Mouse (Mus musculus): ENCODE measurements around the gene Dmwd.

Gene Dmwd

DNA sequence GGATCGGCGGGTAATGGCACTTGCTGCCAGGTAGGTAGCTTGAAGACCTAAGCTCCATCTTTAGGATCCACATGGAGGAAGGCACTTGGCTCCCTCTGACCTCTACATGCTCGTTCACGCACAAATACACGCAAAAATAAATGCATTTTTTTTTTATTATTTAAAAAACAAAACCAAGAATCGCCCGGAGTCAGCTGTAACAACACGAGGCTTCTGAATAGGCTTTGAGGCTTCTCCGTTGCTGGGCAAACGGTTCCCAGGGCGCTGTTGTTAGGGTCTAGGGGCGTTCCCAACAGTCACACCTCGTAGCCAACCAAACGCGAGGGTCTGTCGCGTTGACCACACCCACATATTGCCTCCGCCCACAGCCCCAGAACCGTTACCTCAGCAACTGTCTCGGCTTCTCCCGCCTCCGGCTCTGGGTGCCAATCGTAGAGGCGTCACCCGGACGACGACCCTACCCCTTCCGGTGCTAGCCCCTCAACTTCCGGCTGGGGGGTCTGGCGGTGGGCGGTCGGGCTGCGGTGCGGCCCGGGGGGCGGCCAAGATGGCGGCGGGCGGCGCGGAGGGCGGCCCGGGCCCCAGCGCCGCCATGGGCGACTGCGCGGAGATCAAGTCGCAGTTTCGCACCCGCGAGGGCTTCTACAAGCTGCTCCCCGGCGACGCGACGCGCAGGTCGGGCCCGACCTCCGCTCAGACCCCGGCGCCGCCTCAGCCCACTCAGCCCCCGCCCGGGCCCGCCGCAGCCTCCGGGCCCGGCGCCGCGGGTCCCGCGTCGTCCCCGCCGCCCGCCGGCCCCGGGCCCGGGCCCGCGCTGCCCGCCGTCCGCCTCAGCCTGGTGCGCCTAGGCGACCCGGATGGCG, at the start of gene Dmwd:
Gene Dmwd, plus strand, starts transcription at position 505 of the 863 bp plus-strand sequence.
- in situ Hi-C loops (cut with MboI, MseI), result no loop called here

DNA sequence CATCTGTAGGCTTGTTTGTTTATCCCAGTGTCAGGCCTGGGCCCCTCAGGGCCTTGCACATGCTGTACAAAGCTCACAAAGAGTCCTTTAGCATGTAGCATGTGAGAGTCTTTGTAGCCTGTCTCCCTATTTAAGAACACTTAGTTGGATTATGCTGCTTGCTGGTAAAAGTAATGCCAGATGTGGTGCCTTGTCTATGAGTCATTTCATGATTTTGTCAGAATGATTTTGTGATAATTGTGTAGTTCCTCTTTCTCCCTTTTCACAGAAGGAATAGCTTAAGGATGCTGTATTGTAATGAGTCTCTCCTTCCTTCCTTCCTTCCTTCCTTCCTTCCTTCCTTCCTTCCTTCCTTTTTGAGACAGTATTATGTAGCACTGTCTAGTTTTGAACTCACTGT, 48.0 kb upstream of the Dmwd start:
- in situ Hi-C loops (cut with MboI, MseI), result no loop called here

- in situ Hi-C loops (cut with MboI, MseI), result no loop called here
These were observed 46.9 kb upstream of the Dmwd start for GRCm38 (mm10) chr7:19029084-19029653.

DNA sequence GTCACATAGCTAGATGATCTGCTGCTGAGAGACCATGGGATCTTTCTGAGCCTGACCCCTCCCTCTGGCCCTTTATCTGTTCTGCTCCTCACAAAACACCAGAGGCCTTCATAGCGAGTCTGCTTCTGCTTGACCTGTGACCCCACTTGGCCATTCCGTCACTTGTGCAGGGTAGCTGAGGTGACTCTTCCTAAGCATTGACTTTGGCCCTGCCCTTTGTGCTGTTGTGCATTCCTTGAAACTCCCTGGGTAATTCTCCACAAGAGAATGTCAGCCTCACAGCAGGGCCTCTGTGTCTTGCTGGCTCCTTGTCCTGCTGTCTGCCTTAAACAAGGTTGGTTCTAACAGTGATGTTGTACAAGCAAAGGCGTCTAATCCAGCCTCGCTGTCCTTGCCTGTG, 44.4 kb upstream of the Dmwd start:
- in situ Hi-C loops (cut with MboI, MseI), result no loop called here

GRCm38 (mm10) chr7:19044616-19045015, 31.4 kb upstream of the Dmwd start:
- in situ Hi-C loops (cut with MboI, MseI), result no loop called here

DNA sequence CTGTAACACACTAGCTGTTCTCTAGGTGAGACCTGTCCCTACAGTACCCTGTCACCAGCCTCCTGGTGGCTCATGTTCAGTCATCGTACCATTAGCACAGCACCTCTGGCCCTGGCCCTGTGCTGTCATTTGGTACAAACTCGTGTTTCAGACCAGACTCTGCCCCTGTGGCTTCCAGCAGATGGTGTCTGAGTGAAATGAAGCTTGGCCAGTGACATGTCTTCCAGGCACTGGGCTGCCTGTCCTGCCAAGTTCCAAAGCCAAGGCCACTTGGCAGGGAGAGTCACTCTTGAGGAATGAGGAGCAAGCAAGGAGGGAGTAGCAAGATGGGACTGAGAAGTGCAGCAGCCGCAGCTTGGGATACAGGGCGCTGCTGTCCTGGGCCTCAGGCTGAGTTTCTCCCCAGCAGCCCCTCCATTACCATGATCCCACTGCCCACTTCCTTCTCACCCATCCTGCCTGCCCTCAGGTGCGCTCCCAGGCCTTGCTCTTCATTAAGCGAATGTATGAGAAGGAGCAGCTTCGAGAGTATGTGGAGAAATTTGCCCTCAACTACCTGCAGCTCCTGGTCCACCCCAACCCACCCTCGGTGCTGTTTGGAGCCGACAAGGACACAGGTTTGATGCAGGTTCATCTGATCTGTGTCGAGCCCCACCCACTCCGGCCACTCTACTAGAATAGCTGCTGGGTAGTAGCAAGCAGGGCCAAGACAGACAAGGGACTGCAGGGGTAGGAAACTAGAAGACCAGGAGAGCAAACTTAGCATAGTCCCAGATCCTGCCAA, 29.5 kb upstream of the Dmwd start:
- in situ Hi-C loops (cut with MboI, MseI), result no loop called here

GRCm38 (mm10) chr7:19048006-19048527, 28.0 kb upstream of the Dmwd start:
- in situ Hi-C loops (cut with MboI, MseI), result no loop called here

GRCm38 (mm10) chr7:19049252-19049651, 26.8 kb upstream of the Dmwd start:
- in situ Hi-C loops (cut with MboI, MseI), result no loop called here

DNA sequence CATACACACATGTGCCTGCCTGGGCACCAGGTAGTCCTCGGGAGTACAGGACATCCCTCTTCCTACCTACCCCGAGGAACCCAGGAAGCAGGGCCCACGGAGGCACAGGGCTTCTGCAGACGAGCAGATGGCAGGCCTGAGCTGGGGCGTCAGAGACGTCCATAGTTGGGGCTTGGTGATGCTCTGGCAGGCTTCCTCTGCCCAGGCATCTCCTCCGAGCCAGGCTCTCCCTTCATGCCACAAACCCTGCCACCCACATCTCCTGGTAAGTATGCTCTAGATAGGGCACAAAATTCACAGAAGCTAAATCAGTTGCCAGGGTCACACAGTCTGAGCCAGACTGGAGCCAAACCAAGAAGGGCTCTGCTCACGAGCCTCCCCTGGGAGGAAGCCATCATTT, 25.9 kb upstream of the Dmwd start:
- in situ Hi-C loops (cut with MboI, MseI), result no loop called here

DNA sequence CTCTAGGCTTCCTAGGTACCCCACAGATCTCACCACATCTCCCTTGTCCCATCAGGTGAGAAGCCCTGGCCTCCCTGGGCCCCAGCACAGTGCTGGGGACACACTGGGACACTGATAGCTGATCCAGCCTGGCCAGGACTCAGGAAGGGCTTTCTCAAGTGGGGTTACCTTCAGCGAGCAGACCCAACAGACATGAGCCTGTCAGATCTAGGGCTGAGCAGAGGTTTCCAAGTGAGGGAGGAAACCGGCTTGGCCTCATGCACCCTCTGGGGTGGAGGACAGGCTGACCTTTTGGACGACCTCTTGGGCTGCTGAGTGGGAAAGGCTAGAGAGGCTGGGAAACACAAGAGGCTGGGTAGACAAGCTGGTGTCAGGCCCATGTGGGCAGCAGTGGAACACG, 24.9 kb upstream of the Dmwd start:
- in situ Hi-C loops (cut with MboI, MseI), result no loop called here

GRCm38 (mm10) chr7:19052345-19053135, 23.5 kb upstream of the Dmwd start:
- in situ Hi-C loops (cut with MboI, MseI), result no loop called here

DNA sequence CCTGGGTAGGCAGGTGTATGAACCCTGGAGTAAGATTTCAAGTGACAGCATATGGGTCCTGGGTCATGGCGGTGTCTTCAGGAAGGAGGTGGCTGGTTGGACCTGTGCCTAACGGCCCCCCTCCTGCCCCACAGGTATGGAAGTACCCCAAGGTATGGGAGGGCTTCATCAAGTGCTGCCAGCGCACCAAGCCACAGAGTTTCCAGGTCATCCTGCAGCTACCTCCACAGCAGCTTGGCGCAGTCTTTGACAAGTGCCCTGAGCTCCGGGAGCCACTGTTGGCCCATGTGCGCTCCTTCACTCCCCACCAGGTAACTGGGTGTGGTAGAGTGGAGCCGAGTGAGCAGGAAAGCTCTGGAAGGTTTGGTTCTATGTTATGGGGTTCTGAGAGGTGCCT, 22.9 kb upstream of the Dmwd start:
- in situ Hi-C loops (cut with MboI, MseI), result no loop called here

DNA sequence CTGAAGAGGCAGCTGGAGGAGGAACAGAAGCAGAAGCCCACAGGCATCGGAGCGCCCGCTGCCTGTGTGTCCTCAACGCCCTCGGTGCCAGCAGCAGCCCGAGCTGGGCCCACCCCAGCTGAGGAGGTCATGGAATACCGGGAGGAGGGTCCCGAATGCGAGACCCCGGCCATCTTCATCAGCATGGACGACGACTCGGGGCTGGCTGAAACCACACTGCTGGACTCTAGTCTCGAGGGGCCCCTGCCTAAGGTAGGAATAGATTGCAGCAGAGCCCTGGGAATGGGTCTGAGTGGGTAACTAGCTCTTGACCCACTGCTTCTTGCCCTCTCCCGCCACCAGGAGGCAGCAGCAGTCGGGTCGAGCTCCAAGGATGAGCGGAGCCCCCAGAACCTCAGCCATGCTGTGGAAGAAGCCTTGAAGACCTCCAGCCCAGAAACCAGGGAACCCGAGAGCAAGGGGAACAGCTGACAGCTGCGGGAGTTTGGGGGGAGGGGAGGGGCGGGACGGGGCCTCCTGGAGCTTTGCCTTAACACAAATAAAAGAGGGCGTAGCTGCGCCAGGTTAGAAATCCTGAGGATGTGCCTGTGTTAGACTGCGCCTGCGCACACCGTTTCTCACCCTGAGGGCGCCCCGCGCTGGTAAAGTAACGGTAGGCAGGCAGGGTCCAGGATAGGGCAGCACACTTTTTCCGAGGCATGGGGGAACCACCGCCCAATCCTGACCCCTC, 21.8 kb upstream of the Dmwd start, which contains the start of gene Rsph6a:
Gene Rsph6a, plus strand, starts transcription at position 644 of the 730 bp plus-strand sequence.
- in situ Hi-C loops (cut with MboI, MseI), result no loop called here

DNA sequence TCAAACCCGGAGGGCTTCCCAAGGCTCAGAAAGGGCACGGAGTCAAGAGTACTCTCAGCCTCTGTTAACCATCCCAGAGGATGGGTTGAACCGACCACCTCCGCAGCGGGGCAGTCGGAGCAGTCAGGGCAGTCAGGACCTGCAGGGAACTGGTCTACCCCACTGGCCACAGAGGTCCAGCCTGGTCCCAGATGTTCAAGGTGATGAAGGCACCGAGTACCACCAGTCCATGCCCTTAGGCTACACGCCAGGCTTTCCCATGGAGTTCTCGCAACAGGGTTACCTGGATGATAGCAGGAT, 21.3 kb upstream of the Dmwd start:
- in situ Hi-C loops (cut with MboI, MseI), result no loop called here

GRCm38 (mm10) chr7:19055108-19055507, 20.9 kb upstream of the Dmwd start:
- in situ Hi-C loops (cut with MboI, MseI), result no loop called here

GRCm38 (mm10) chr7:19057405-19057804, 18.6 kb upstream of the Dmwd start:
- in situ Hi-C loops (cut with MboI, MseI), result no loop called here

DNA sequence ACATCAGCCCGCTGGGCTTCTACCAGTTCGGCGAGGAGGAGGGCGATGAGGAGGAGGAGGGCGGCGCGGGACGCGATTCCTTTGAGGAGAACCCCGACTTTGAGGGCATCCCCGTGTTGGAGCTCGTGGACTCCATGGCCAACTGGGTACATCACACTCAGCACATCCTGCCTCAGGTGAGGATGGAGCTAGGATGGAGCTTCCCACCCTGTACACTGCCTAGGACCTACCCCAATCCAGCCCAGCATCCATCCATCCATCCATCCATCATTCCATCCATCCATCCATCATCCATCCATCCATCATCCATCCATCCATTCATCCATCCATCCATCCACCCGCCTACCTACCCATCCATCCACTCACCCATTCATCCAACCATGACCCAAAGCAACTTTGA, 10.1 kb upstream of the Dmwd start:
- in situ Hi-C loops (cut with MboI, MseI), result no loop called here

DNA sequence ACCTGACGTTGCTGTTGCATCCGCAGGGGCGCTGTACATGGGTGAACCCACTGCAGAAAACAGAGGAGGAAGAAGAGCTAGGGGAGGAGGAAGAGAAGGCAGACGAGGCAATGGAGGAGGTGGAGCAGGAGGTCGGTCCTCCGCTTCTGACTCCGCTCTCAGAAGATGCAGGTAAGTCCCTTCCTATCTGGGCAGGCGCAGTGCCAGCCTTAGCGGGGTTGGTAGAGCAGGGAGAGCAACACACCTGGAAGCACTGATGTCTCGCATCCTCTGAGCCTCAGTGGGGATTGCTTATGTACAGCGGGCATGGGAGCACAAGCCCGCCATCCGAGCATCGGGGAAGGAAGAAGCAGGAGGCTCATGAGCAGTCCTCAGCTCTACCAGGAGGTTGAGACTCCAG, 9.0 kb upstream of the Dmwd start:
- in situ Hi-C loops (cut with MboI, MseI), result no loop called here

- in situ Hi-C loops (cut with MboI, MseI), result no loop called here
These were observed 8.1 kb upstream of the Dmwd start for GRCm38 (mm10) chr7:19067935-19068334.

DNA sequence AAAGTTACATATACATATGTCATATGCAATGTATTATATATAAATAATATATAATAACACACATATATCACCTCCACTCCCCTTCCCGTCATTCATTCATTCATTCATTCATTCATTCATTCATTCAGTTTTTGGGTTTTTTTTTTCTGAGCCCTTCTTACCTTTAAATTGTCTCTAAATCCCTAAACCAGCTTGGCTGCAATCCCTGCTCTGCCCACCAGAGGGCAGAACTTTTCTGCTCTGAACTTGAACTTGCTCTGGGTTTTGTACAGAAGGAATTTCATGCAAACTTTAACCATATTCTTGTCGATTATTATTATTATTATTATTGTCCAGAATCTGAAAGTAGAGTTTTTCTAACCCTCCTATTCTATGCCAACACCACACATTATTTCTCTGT, 7.3 kb upstream of the Dmwd start:
- in situ Hi-C loops (cut with MboI, MseI), result no loop called here

DNA sequence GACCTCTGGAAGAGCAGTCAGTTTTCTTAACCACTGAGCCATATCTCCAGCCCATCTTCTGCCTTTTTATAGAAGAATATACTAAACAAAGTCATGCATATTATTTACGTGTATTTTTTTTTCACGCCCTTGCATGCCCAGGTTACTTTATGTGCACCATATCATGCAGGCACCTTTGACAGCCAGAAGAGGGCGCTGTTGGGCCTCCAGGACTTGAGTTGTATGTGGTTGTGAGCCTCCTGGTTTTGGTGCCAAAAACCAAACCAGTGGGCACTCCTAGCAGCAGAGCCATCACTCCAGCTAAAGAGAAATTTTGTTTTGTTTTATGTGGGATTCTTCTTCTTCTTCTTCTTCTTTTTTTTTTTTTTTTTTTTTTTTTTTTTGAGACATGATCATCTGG, 6.5 kb upstream of the Dmwd start:
- in situ Hi-C loops (cut with MboI, MseI), result no loop called here
